Mouse (Mus musculus) mouse trophoblast stem cell (cell line): ENCODE results near the gene Adm2.

Source experiments
- in situ Hi-C, 2 experiments: fragments of 300-500 bp; cut with MseI, MboI; formaldehyde crosslinking; loops; 2 replicates in 1 of 2; 3 replicates in 1 of 2; pipeline ENCODE4 v1.15.1; 2025

Gene Adm2

GRCm38 (mm10) chr15:89355241-89356187 is 33.0 kb downstream of the Adm2 start, which contains the start of the genes Lmf2 and Ncaph2:
TSS of gene Lmf2 (minus strand) at chr15:89355659.
TSS of gene Ncaph2 (plus strand) at chr15:89355719.
- in situ Hi-C loops = no loop called here

- in situ Hi-C loops = no loop called here
Measured at GRCm38 (mm10) chr15:89356372-89356771, 33.9 kb downstream of the Adm2 start.

- in situ Hi-C loops = no loop called here
Measured at GRCm38 (mm10) chr15:89358784-89359183, 36.3 kb downstream of the Adm2 start.

- in situ Hi-C loops = no loop called here
Measured at GRCm38 (mm10) chr15:89363051-89363450, 40.5 kb downstream of the Adm2 start.

DNA sequence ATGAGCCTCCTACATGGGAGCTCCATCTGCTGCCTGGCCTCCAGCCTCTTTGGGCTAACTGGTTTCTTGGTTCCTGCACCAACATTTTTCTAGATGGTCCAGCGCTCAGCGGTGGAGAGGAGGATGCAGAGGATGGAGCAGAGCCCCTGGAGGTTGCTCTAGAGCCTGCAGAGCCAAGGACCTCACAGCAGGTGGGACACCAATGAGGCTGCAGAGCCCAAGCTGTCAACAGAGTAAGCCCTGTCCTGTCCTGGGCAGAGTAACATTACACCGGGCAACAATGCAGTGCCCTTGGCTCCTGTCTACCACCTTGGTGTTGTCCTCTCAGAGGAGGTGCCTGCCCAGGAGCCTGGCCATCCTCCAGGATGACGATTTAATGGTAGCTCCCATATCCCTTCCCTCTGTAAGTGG is 42.6 kb downstream of the Adm2 start:
- in situ Hi-C loops = no loop called here

GRCm38 (mm10) chr15:89372068-89372467 is 49.5 kb downstream of the Adm2 start:
- in situ Hi-C loops = no loop called here

GRCm38 (mm10) chr15:89372536-89372935 is 50.0 kb downstream of the Adm2 start:
- in situ Hi-C loops = no loop called here

- in situ Hi-C loops = no loop called here
Measured at GRCm38 (mm10) chr15:89373027-89373761, 50.7 kb downstream of the Adm2 start.

DNA sequence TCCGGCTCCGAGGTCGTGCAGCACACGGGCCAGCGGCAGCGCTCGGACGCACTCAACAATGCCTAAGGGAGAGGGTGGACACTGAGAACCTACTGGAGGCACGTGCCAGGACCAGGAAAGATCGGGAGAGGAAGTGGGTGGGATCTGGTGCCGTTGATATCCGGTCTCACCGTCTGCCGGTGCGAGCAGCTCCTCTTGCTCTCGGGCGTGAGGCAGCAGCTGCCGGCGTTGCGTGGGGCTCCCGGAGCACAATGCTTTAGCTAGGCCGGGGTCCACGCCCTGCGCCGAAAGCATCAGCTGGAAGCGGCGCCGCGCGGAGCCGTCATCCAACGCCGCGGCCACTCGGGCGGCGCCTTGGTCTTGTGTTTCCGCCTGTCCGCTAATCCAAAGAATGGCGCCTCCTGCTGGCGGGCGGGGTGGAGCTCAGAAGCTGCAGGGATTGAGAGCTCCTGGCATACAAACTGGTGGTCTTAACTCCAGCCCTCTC is 51.3 kb downstream of the Adm2 start, which contains the start of gene Sco2:
Gene Sco2 (minus strand): TSS at position 85 of the 487 bp plus-strand sequence.
- in situ Hi-C loops = no loop called here
